18 mouse cellular contexts compared by ENCODE assay signal in the genomic region with DNA sequence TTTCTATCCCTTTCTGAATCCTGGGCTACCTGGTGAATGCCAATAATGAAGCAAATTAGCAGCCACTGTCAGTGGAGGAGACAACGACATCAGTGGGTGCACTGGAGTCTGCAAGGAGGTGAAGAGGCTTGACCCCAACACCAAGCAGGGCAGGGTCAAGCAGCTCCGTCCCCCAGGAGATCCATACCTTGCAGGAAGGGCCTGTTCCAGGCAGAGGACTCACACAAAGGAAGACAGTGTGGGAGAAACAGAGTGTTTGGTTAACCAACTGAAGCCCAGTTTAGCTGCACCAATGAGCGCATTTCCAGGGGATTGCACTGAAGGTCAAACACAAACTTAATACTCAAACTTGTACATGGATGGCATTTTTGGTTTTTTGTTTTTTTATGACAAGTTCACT.
DNase-seq lines count a peak whose midpoint lies in the region; ATAC-seq and TF ChIP-seq lines count a peak whose summit lies in the region.
"Had no signal": no experiment of that assay in that cellular context is flagged by ENCODE, and none has a peak within 500 bp of the region (broad histone marks: within the 10 kb centered on the region; RNA-seq: fewer than 3 reads in every experiment).

No protein-coding gene starts in this region.

- no peak for ATAC-seq in hindbrain, embryonic 14.5 days (ENCODE audit: low FRiP score)
- no peak for ATAC-seq in midbrain, embryonic 13.5 days
- ATAC-seq: activated CD4-positive, CD25-positive, alpha-beta regulatory T cell, adult 4 months; Patski had no signal

- no peak overlapping the region for H3K4me3 ChIP-seq in layer of hippocampus, adult 2 months
- no peak overlapping the region for H3K4me3 ChIP-seq in hindbrain, embryonic 14.5 days (replicated peaks; ENCODE audit: low read length)
- H3K4me3 ChIP-seq in midbrain, embryonic 13.5 days (replicated peaks): no peak overlapping the region
- H3K4me3 ChIP-seq: embryonic facial prominence, embryonic 13.5 days; gastrocnemius, adult 2 months; heart, adult 2 months had no signal

- H3K4me1 ChIP-seq in hindbrain, embryonic 14.5 days (replicated peaks; ENCODE audit: control insufficient read depth, insufficient read depth, low read length): peaks cover 34% of the 10 kb centered on the region
- peaks cover 48% of the 10 kb centered on the region for H3K4me1 ChIP-seq in midbrain, embryonic 13.5 days (replicated peaks)

- H3K27ac ChIP-seq in layer of hippocampus, adult 2 months: peak overlapping the region; percentile 47; the same call in 1 of the 2 replicates
- peak overlapping the region; percentile 93 for H3K27ac ChIP-seq in hindbrain, embryonic 14.5 days
- peak overlapping the region; percentile 95 for H3K27ac ChIP-seq in midbrain, embryonic 13.5 days
- H3K27ac ChIP-seq: embryonic facial prominence, embryonic 13.5 days; gastrocnemius, adult 2 months; heart, adult 2 months; macrophage had no signal

- no peaks in the 10 kb centered on the region for H3K27me3 ChIP-seq in hindbrain, embryonic 14.5 days (ENCODE audit: control insufficient read depth, insufficient read depth, low read length)
- no peaks in the 10 kb centered on the region for H3K27me3 ChIP-seq in midbrain, embryonic 13.5 days
- H3K27me3 ChIP-seq: embryonic facial prominence, embryonic 13.5 days had no signal

- no peaks in the 10 kb centered on the region for H3K36me3 ChIP-seq in hindbrain, embryonic 14.5 days (replicated peaks; ENCODE audit: control insufficient read depth, insufficient read depth)
- no peaks in the 10 kb centered on the region for H3K36me3 ChIP-seq in midbrain, embryonic 13.5 days
- H3K36me3 ChIP-seq: embryonic facial prominence, embryonic 13.5 days had no signal

- no peak for DNase-seq in layer of hippocampus, adult 2 months (ENCODE audit: low spot score in 2 of 2)
- DNase-seq in layer of hippocampus, postnatal 14 days (ENCODE audit: low spot score in 2 of 2): no peak
- DNase-seq in hindbrain, embryonic 14.5 days (ENCODE audit: low spot score): no peak
- no peak for DNase-seq in left cerebral cortex, adult 9 months (ENCODE audit: low spot score in 2 of 2)
- DNase-seq in gastrocnemius, postnatal 4 days (ENCODE audit: low spot score in 2 of 2): no peak
- DNase-seq in adrenal gland, postnatal 25 days: no peak
- DNase-seq: adrenal gland, postnatal 36 days; cerebellum, adult 2 months; gastrocnemius, adult 2 months; heart, adult 2 months; kidney, postnatal 25 days; lung, adult 2 months; thymus, adult 18-20 months had no signal

- no peak for TF ChIP-seq CTCF in layer of hippocampus, adult 2 months (conservative IDR thresholded peaks at IDR 0.05)

- no peaks in the 10 kb centered on the region for H3K9me3 ChIP-seq in hindbrain, embryonic 14.5 days (ENCODE audit: control insufficient read depth, low read length)
- no peaks in the 10 kb centered on the region for H3K9me3 ChIP-seq in midbrain, embryonic 13.5 days

- 44% methylated on average over 3 of the region's 3 CpGs for WGBS in hindbrain, embryonic 14.5 days
- WGBS in midbrain, embryonic 13.5 days: 41% methylated on average over 3 of the region's 3 CpGs

- H3K4me2 ChIP-seq in hindbrain, embryonic 14.5 days (replicated peaks): no peak overlapping the region
- H3K4me2 ChIP-seq in midbrain, embryonic 13.5 days (replicated peaks): no peak overlapping the region
- H3K4me2 ChIP-seq: embryonic facial prominence, embryonic 13.5 days had no signal

- H3K9ac ChIP-seq in hindbrain, embryonic 14.5 days: no peak overlapping the region
- no peak overlapping the region for H3K9ac ChIP-seq in midbrain, embryonic 13.5 days (replicated peaks)
- H3K9ac ChIP-seq: embryonic facial prominence, embryonic 13.5 days had no signal
